Mouse (Mus musculus): ENCODE results near the gene Pin1rt1. TPM values are rescaled to one million over a fixed set of nuclear protein-coding genes. Genes with fewer than 3 reads are reported as not detected.

Pin1rt1 gene
- total RNA-seq (2023) = not detected

GRCm38 (mm10) chr2:104716279-104716678 is at the start of gene Pin1rt1:
Gene Pin1rt1 (minus strand): TSS chr2:104716379.

GRCm38 (mm10) chr2:104742741-104743064 is 26.5 kb upstream of the Pin1rt1 start, which contains the start of gene Depdc7:
Gene Depdc7 (minus strand): TSS chr2:104742878.

GRCm38 (mm10) chr2:104711585-104712485 is 4.3 kb downstream of the Pin1rt1 start, which contains the start of gene Tcp11l1:
Gene Tcp11l1 (minus strand): TSS chr2:104712169.

Other genes starting within 250 kb of the Pin1rt1 start
- gene Hipk3, start 221.9 kb downstream of the Pin1rt1 start, total RNA-seq (2023) = 52.1 TPM
- 53.2 TPM for gene Cstf3, start 125.9 kb downstream of the Pin1rt1 start, total RNA-seq (2023)
- gene Tcp11l1, start 4.2 kb downstream of the Pin1rt1 start, total RNA-seq (2023) = 2.1 TPM
- not detected for gene Depdc7, start 26.5 kb upstream of the Pin1rt1 start, total RNA-seq (2023)
- gene Qser1, start 100.4 kb upstream of the Pin1rt1 start, total RNA-seq (2023) = 12.0 TPM
- gene Prrg4, start 133.5 kb upstream of the Pin1rt1 start, total RNA-seq (2023) = 2.8 TPM
- not detected for gene Ccdc73, start 151.4 kb upstream of the Pin1rt1 start, total RNA-seq (2023)

Data from CD4-positive naive resting alpha-beta T cell, adult 76 days (primary cell).